Mouse (Mus musculus): Measurements from ENCODE around the gene Galk2. TPM values are rescaled to one million over a fixed set of nuclear protein-coding genes. Genes with fewer than 3 reads are reported as not detected.

Galk2 gene
- polyA plus RNA-seq, 1 experiment from 2014 or later, result 30.8 TPM

DNA sequence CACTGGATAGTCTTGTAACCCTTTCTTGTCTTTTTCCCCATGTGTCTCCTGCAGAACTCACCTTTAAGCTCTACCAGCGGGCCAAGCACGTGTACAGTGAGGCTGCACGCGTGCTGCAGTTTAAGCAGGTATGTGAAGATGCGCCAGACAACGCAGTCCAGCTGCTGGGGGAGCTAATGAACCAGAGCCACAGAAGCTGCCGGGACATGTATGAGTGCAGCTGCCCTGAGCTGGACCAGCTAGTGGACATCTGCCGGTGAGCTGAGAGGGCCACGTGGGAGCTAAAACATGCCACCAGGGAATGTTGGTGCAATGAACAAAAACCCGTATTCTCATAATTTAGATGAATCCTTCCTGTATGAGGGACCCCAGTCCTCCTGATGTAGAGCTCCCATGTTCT, 116.3 kb downstream of the Galk2 start:
- no peak overlapping the region for H3K4me2 ChIP-seq (replicated peaks; ENCODE audit: low read depth)
- H3K9me3 ChIP-seq (ENCODE audit: control insufficient read depth, low read length), result no peaks in the 10 kb centered on the region
- no peak overlapping the region for H3K4me3 ChIP-seq (ENCODE audit: low read depth, low read length)
- no peak for ATAC-seq (ENCODE audit: low FRiP score, low TSS enrichment)
- 93% methylated on average over 10 of the region's 10 CpGs for WGBS
- no peak for TF ChIP-seq EP300 (optimal IDR thresholded peaks at IDR 0.05)
- no peak for TF ChIP-seq CTCF (IDR thresholded peaks at IDR 0.05; ENCODE audit: low read depth)
- no peaks in the 10 kb centered on the region for H3K4me1 ChIP-seq (replicated peaks; ENCODE audit: control insufficient read depth, insufficient read depth)
- no peak overlapping the region for H3K9ac ChIP-seq (ENCODE audit: low read length)
- no peaks in the 10 kb centered on the region for H3K27me3 ChIP-seq (ENCODE audit: control insufficient read depth, insufficient read depth, low read length)
- H3K27ac ChIP-seq (replicated peaks), result no peak overlapping the region
- H3K36me3 ChIP-seq (ENCODE audit: control insufficient read depth, insufficient read depth, low read length), result peaks cover 6% of the 10 kb centered on the region; the same call in 1 of the 2 replicates
- DNase-seq (ENCODE audit: low spot score), result no peak

DNA sequence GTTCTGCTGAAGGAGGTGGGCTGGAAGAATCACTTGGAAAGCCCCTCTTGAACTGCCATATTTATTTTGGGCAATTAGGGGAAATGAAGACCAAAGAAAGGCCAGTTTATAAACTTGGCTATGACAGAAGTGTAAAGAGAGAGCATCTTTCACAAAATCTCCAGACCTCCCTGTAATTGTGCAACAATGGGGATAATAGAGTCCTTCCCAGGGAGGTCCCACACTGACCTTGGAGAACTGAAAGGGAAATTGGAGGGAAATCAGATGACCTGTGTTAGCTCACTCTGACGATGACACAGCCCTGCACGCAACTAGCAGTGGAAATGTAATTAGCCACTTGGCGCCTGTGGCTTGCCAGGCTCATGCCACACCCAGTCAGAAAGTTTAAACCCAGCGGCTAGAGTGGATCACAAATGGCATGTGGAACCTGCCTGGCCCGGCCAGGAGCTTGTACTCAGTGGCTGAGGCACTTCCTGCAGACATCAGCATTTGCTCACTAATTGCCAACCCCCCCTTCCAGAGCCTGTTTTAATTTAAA, 117.0 kb downstream of the Galk2 start:
- no peaks in the 10 kb centered on the region for H3K4me1 ChIP-seq (replicated peaks; ENCODE audit: control insufficient read depth, insufficient read depth)
- no peak overlapping the region for H3K9ac ChIP-seq (ENCODE audit: low read length)
- no peak for DNase-seq (ENCODE audit: low spot score)
- TF ChIP-seq CTCF (IDR thresholded peaks at IDR 0.05; ENCODE audit: low read depth) (no peak), EP300 (optimal IDR thresholded peaks at IDR 0.05) (no peak)
- 55% methylated on average over 5 of the region's 5 CpGs for WGBS
- H3K9me3 ChIP-seq (ENCODE audit: control insufficient read depth, low read length), result no peaks in the 10 kb centered on the region
- no peak overlapping the region for H3K4me3 ChIP-seq (ENCODE audit: low read depth, low read length)
- no peaks in the 10 kb centered on the region for H3K27me3 ChIP-seq (ENCODE audit: control insufficient read depth, insufficient read depth, low read length)
- H3K36me3 ChIP-seq (ENCODE audit: control insufficient read depth, insufficient read depth, low read length), result peaks cover 6% of the 10 kb centered on the region; the same call in 1 of the 2 replicates
- no peak overlapping the region for H3K27ac ChIP-seq (replicated peaks)
- ATAC-seq (ENCODE audit: low FRiP score, low TSS enrichment), result no peak
- H3K4me2 ChIP-seq (replicated peaks; ENCODE audit: low read depth), result no peak overlapping the region

DNA sequence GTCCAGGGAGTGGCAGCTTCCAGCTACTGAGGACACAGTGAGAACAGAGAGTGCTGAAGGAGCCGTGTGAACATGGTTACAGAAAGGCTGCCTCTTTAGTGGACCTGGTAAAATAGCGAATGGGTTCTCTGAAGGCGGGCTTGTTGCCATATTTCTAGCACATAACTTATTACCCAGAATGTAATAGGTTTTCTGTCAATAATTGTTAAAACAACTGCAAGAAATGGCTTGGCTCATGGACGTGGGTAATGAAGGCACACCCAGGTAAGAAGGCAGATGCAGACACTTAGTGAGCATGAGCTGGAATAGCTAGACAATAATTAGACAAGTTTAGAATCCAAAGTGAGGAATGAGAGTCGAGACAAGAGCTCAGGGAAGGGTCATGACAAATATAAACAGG, 143.4 kb downstream of the Galk2 start:
- ATAC-seq (ENCODE audit: low FRiP score, low TSS enrichment), result no peak
- Histone ChIP-seq H3K27me3 (ENCODE audit: control insufficient read depth, insufficient read depth, low read length) (no peaks in the 10 kb centered on the region), H3K4me3 (ENCODE audit: low read depth, low read length) (no peak overlapping the region), H3K27ac (replicated peaks) (no peak overlapping the region), H3K9ac (ENCODE audit: low read length) (no peak overlapping the region), H3K4me1 (replicated peaks; ENCODE audit: control insufficient read depth, insufficient read depth) (no peaks in the 10 kb centered on the region), H3K36me3 (ENCODE audit: control insufficient read depth, insufficient read depth, low read length) (no peaks in the 10 kb centered on the region), H3K4me2 (replicated peaks; ENCODE audit: low read depth) (no peak overlapping the region), H3K9me3 (ENCODE audit: control insufficient read depth, low read length) (no peaks in the 10 kb centered on the region)
- 55% methylated on average over 5 of the region's 5 CpGs for WGBS
- TF ChIP-seq CTCF (IDR thresholded peaks at IDR 0.05; ENCODE audit: low read depth), result no peak
- no peak for TF ChIP-seq EP300 (optimal IDR thresholded peaks at IDR 0.05)
- no peak for DNase-seq (ENCODE audit: low spot score)

DNA sequence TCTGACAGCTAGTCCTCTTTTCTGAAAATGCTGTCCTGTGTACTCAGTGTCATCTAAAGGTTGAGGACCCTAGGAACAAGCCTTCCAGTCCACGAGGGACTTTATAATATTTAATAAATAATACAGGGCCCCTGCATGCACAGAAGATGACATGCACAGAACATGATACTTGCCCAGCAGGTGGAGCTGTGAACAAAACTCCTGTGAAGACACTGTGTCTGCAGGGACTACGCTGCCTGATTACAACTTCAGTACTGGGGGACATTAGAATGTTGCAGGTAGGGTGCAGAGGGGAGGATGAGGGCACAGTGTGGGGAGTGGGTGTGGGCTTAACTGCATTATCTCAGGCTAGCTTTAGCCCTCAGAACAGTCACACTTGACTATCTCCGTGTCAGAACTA, 147.2 kb downstream of the Galk2 start:
- Histone ChIP-seq H3K36me3 (ENCODE audit: control insufficient read depth, insufficient read depth, low read length) (no peaks in the 10 kb centered on the region), H3K27ac (replicated peaks) (no peak overlapping the region), H3K4me1 (replicated peaks; ENCODE audit: control insufficient read depth, insufficient read depth) (no peaks in the 10 kb centered on the region), H3K9ac (ENCODE audit: low read length) (no peak overlapping the region), H3K4me2 (replicated peaks; ENCODE audit: low read depth) (no peak overlapping the region), H3K4me3 (ENCODE audit: low read depth, low read length) (no peak overlapping the region), H3K9me3 (ENCODE audit: control insufficient read depth, low read length) (no peaks in the 10 kb centered on the region), H3K27me3 (ENCODE audit: control insufficient read depth, insufficient read depth, low read length) (no peaks in the 10 kb centered on the region)
- TF ChIP-seq CTCF (IDR thresholded peaks at IDR 0.05; ENCODE audit: low read depth) (peak; percentile 81), EP300 (optimal IDR thresholded peaks at IDR 0.05) (no peak)
- ATAC-seq (ENCODE audit: low FRiP score, low TSS enrichment) (no peak), DNase-seq (ENCODE audit: low spot score) (peak; percentile 49)
- WGBS, result 28% methylated on average over 3 of the region's 3 CpGs

DNA sequence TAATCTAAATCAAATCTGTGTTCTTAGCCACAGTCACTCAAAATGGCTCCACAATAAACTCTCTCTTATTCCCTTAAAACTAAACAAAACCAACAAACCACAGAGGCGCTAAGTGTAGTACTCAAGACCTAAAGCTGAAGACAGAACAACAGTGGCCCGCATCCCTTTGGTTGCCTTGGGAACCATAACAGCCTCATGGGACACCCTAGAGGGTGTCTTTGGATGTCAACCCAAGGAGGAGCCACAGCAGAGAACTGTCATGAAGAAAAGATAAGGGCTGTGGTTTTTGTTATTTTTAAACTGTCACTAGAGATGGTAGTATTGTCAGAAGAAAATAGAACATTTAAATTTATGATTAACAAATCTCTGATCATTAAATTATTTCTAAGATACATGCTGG, 147.8 kb downstream of the Galk2 start:
- no peak overlapping the region for H3K9ac ChIP-seq (ENCODE audit: low read length)
- WGBS, result 83% methylated on average over 2 of the region's 2 CpGs
- H3K36me3 ChIP-seq (ENCODE audit: control insufficient read depth, insufficient read depth, low read length), result no peaks in the 10 kb centered on the region

DNA sequence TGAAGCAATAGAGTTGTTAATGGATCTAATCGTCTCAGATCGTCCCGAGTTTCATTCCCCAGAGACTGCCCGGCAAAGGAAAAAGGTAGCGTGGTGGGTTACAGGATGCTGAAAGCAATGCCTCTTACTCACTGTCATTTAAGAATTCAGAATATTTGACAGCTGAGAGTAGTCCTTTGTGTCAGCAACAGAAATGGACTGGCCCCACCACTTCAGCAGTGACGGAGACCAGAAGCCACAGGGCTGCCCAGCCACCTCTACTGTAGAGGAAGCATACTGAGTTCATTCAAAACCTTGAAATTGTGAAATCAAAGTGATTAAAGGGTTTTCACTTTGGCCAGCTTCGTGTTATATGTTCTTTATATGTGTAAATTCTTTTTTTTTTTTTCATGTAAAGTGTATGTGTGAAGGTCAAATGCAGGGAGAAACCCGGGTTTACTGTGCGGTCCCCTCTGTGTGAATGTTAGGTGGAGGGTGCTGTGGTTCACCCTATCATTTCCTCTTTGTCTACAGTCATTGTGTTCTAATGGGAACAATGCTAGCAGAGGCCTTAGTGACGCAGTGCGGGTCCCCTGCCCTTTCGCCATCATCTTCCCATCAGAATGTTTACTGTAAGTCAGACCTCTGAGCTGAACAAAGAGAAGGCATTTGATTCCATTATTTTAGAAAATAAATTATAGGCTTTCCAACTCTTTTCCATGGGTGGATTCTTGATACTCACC, 156.2 kb downstream of the Galk2 start:
- H3K9ac ChIP-seq (ENCODE audit: low read length), result no peak overlapping the region
- no peak overlapping the region for H3K27ac ChIP-seq (replicated peaks)
- no peaks in the 10 kb centered on the region for H3K9me3 ChIP-seq (ENCODE audit: control insufficient read depth, low read length)
- no peak for TF ChIP-seq CTCF (IDR thresholded peaks at IDR 0.05; ENCODE audit: low read depth)
- TF ChIP-seq EP300 (optimal IDR thresholded peaks at IDR 0.05), result no peak
- no peaks in the 10 kb centered on the region for H3K36me3 ChIP-seq (ENCODE audit: control insufficient read depth, insufficient read depth, low read length)
- no peaks in the 10 kb centered on the region for H3K27me3 ChIP-seq (ENCODE audit: control insufficient read depth, insufficient read depth, low read length)
- no peak overlapping the region for H3K4me3 ChIP-seq (ENCODE audit: low read depth, low read length)
- WGBS, result 54% methylated on average over 12 of the region's 12 CpGs
- no peak for ATAC-seq (ENCODE audit: low FRiP score, low TSS enrichment)
- H3K4me1 ChIP-seq (replicated peaks; ENCODE audit: control insufficient read depth, insufficient read depth), result no peaks in the 10 kb centered on the region
- no peak overlapping the region for H3K4me2 ChIP-seq (replicated peaks; ENCODE audit: low read depth)
- no peak for DNase-seq (ENCODE audit: low spot score)

More for the DNA sequence above, 147.8 kb downstream of the Galk2 start:
- no peaks in the 10 kb centered on the region for H3K4me1 ChIP-seq (replicated peaks; ENCODE audit: control insufficient read depth, insufficient read depth)
- DNase-seq (ENCODE audit: low spot score) (no peak), ATAC-seq (ENCODE audit: low FRiP score, low TSS enrichment) (no peak)
- no peak overlapping the region for H3K4me2 ChIP-seq (replicated peaks; ENCODE audit: low read depth)
- no peak overlapping the region for H3K4me3 ChIP-seq (ENCODE audit: low read depth, low read length)
- H3K27ac ChIP-seq (replicated peaks), result no peak overlapping the region
- H3K9me3 ChIP-seq (ENCODE audit: control insufficient read depth, low read length), result no peaks in the 10 kb centered on the region
- H3K27me3 ChIP-seq (ENCODE audit: control insufficient read depth, insufficient read depth, low read length), result no peaks in the 10 kb centered on the region
- no peak for TF ChIP-seq CTCF (IDR thresholded peaks at IDR 0.05; ENCODE audit: low read depth)
- no peak for TF ChIP-seq EP300 (optimal IDR thresholded peaks at IDR 0.05)
